Mouse (Mus musculus) heart, adult 2 months (tissue): ENCODE data around the gene Med13l.

Source experiments
- CTCF ChIP-seq: fragments of 200-600 bp; IDR thresholded peaks from 2 replicates; pipeline ENCODE4 v1.8.1; 2022; ENCODE audit warnings: antibody characterized with exemption, mild to moderate bottlenecking, moderate library complexity
- EP300 ChIP-seq: fragments of 200-500 bp; IDR thresholded peaks from 2 replicates; pipeline ENCODE4 v1.6.1; 2011; ENCODE audit warnings: low read depth, low read length, control low read depth; ENCODE audit not compliant: insufficient read depth
- POLR2A ChIP-seq: fragments of 200-500 bp; IDR thresholded peaks from 2 replicates; pipeline ENCODE4 v1.6.1; 2011; ENCODE audit warnings: mild to moderate bottlenecking, low read depth, low read length, control low read depth; ENCODE audit not compliant: insufficient read depth

GRCm38 (mm10) chr5:118732221-118732620 is 171.7 kb downstream of the Med13l start:
- TF ChIP-seq CTCF (no peak), POLR2A (no peak), EP300 (no peak)
